Mouse (Mus musculus) embryonic facial prominence, embryonic 11.5 days (tissue): Measurements from ENCODE around the gene Ntrk2. TPM values are rescaled to one million over a fixed set of nuclear protein-coding genes. Genes with fewer than 3 reads are reported as not detected.

Experiments
- ATAC-seq: fragments of 200-750 bp; cut with Nextera tagmentation; replicated peaks from 2 replicates; pipeline ENCODE4 v1.8.0; 2017; ENCODE audit warnings: low read depth; ENCODE audit not compliant: insufficient number of reproducible peaks, low FRiP score, low TSS enrichment
- DNase-seq: peaks from one replicate; pipeline ENCODE4 v3.0.0-alpha.2; 2015; ENCODE audit warnings: low spot score
- H3K27ac ChIP-seq: fragments of 300-500 bp; sonication (generic); replicated peaks from 2 replicates; pipeline ENCODE4 v1.5.1; 2014; ENCODE audit warnings: mild to moderate bottlenecking, low read depth, low read length, control low read depth
- H3K27me3 ChIP-seq: fragments of 300-500 bp; sonication (generic); 2 replicates; pipeline ENCODE4 v1.6.1; 2014; ENCODE audit warnings: mild to moderate bottlenecking, low read length, moderate library complexity, mixed read lengths; ENCODE audit not compliant: control insufficient read depth, insufficient read depth
- H3K36me3 ChIP-seq: fragments of 300-500 bp; sonication (generic); replicated peaks from 2 replicates; pipeline ENCODE4 v1.6.1; 2014; ENCODE audit warnings: low read depth, mild to moderate bottlenecking, low read length, moderate library complexity, mixed read lengths; ENCODE audit not compliant: control insufficient read depth, insufficient read depth
- H3K4me1 ChIP-seq: fragments of 300-500 bp; sonication (generic); 2 replicates; pipeline ENCODE4 v1.6.1; 2014; ENCODE audit warnings: low read length, mixed read lengths; ENCODE audit not compliant: control insufficient read depth, insufficient read depth
- H3K4me2 ChIP-seq: fragments of 300-500 bp; sonication (generic); 2 replicates; pipeline ENCODE4 v1.6.1; 2014; ENCODE audit warnings: low read depth, mild to moderate bottlenecking, control low read depth, low read length, moderate library complexity
- H3K4me3 ChIP-seq: fragments of 300-500 bp; sonication (generic); 2 replicates; pipeline ENCODE4 v1.5.1; 2014; ENCODE audit warnings: low read depth, low read length, control low read depth
- H3K9ac ChIP-seq: fragments of 300-500 bp; sonication (generic); replicated peaks from 2 replicates; pipeline ENCODE4 v1.6.1; 2014; ENCODE audit warnings: mild to moderate bottlenecking, control low read depth, low read length
- H3K9me3 ChIP-seq: fragments of 300-500 bp; sonication (generic); replicated peaks from 2 replicates; pipeline ENCODE4 v1.6.1; 2016; ENCODE audit warnings: mild to moderate bottlenecking, low read length, inconsistent platforms, mixed read lengths; ENCODE audit not compliant: control insufficient read depth
- WGBS: fragments of 180-500 bp; shearing (Covaris S2); extraction: QIAGEN DNeasy Blood & Tissue Kit; methylation state at CpG from one replicate; pipeline ENCODE4 v1.1.7; 2014; 5-methylcytosine and 5-hydroxymethylcytosine counted together
- polyA plus RNA-seq: library from polyadenylated mRNA; unstranded; fragments of >200 nt; fragmentation: Nextera tagmentation; extraction: Ambion mirVana; gene quantifications from 2 replicates; pipeline ENCODE4 v1.2.1, GENCODE M21; 2014

Gene Ntrk2
- polyA plus RNA-seq, 1 experiment from 2014 or later, result 13.6 TPM

DNA sequence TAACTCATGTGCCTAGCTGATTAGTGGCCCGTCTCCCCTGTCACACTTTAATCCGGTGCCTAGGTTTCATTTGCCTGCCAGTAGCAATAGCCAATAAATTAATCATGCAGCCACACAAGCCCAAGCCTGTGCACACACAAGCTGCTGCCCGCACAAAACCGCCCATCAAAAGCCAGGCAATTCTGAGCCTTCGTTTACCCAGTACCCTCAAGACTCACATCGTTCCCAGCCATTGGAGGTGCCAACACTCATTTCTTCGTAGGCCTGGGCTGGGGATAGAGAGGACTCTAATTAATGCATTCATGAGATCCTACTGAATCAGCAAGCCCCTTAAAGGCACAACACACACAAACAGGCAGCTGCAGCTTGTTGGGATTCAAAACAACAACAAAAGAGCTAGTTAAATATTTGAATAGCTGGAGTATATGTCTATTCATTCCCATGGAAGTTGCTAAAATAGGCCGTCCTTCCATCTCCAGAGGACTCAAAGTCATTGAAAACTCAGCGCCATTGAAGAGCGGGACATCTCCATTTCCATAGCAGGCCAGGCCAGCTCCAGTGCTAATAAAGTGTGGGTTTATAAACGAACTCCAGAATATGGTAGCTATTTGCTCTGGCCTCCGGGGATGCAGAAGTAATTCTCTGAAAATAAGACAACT lies 158.5 kb downstream of the Ntrk2 start:
- 78% methylated on average over 12 of the region's 12 CpGs for WGBS
- H3K4me1 ChIP-seq, result no peaks in the 10 kb centered on the region
- no peak overlapping the region for H3K4me2 ChIP-seq
- no peak overlapping the region for H3K4me3 ChIP-seq
- H3K27me3 ChIP-seq, result no peaks in the 10 kb centered on the region
- ATAC-seq (no peak), DNase-seq (no peak)
- H3K9ac ChIP-seq, result no peak overlapping the region
- H3K27ac ChIP-seq, result no peak overlapping the region
- H3K36me3 ChIP-seq, result no peaks in the 10 kb centered on the region
- H3K9me3 ChIP-seq, result no peaks in the 10 kb centered on the region

DNA sequence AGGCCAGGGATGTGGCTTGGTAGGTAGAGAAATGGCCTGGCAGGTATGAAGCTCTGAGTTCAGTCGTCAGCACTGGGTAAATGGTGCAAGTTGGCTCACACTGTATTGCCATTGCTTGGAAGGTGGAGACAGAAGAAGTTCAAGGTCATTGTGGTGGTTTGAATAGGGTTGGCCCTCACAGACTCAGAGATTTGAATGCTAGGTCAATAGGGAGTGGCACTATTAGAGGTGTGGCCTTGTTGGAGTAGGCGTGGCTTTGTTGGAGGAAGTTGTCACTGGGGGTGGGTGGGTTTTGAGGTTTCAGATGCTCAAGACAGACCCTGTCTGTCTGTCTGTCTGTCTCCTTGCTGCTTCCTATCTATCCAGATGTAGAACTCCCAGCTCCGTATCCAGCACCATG lies 159.5 kb downstream of the Ntrk2 start:
- DNase-seq, result no peak

DNA sequence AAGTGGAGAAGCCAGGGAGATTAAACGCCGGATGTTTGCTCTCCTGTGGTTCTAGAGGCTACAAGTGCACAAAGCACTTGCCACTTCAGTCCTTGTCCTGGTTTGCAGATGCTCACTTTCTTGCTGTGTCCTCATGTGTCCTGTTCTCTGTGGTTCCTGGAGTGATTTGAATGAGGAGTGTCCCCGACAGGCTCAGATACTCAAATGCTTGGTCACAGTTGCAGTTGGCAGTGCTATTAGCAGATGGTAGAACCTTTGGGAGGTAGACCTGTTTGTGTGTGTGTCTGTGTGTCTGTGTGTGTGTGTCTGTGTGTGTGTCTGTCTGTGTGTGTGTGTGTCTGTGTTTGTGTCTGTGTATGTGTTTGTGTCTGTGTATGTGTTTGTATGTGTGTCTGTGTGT lies 160.1 kb downstream of the Ntrk2 start:
- WGBS, result 77% methylated on average over 3 of the region's 3 CpGs

More for the DNA sequence above, 159.5 kb downstream of the Ntrk2 start:
- H3K27ac ChIP-seq, result no peak overlapping the region
- no peak overlapping the region for H3K4me3 ChIP-seq
- no peaks in the 10 kb centered on the region for H3K9me3 ChIP-seq
- no peaks in the 10 kb centered on the region for H3K36me3 ChIP-seq
- H3K9ac ChIP-seq, result no peak overlapping the region
- H3K4me2 ChIP-seq, result no peak overlapping the region
- 92% methylated on average over 3 of the region's 3 CpGs for WGBS
- no peak for ATAC-seq
- H3K4me1 ChIP-seq, result no peaks in the 10 kb centered on the region
- no peaks in the 10 kb centered on the region for H3K27me3 ChIP-seq

DNA sequence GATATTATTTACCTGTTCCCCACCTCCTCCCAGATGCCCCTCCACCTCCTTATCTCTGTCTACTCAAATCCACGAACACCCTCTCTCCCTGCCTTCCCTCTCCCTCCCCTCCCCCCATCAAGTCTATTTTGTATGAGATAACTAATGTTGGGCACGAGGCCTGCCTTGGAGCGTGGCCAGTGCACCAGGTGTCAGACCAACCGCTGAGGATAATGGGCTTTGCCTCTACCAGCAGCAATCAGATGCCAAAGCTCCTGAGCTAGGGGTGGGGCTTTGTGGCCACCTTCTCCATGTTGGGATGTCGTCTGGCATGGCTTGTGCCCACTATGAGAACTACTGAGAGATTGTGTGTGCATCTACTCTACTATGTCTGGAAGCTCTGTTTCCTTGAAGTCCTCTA lies 161.8 kb downstream of the Ntrk2 start:
- no peaks in the 10 kb centered on the region for H3K27me3 ChIP-seq
- no peaks in the 10 kb centered on the region for H3K4me1 ChIP-seq
- ATAC-seq, result no peak
- H3K4me2 ChIP-seq, result no peak overlapping the region
- DNase-seq, result no peak
- WGBS, result 74% methylated on average over 5 of the region's 5 CpGs
- H3K9ac ChIP-seq, result no peak overlapping the region
- H3K4me3 ChIP-seq, result no peak overlapping the region
- no peaks in the 10 kb centered on the region for H3K9me3 ChIP-seq
- no peak overlapping the region for H3K27ac ChIP-seq
- H3K36me3 ChIP-seq, result no peaks in the 10 kb centered on the region

More for the DNA sequence above, 160.1 kb downstream of the Ntrk2 start:
- H3K4me3 ChIP-seq, result no peak overlapping the region
- H3K4me1 ChIP-seq, result no peaks in the 10 kb centered on the region
- H3K27ac ChIP-seq, result no peak overlapping the region
- DNase-seq (no peak), ATAC-seq (no peak)
- H3K4me2 ChIP-seq, result no peak overlapping the region
- no peaks in the 10 kb centered on the region for H3K9me3 ChIP-seq
- no peaks in the 10 kb centered on the region for H3K27me3 ChIP-seq
- H3K36me3 ChIP-seq, result no peaks in the 10 kb centered on the region
- no peak overlapping the region for H3K9ac ChIP-seq

DNA sequence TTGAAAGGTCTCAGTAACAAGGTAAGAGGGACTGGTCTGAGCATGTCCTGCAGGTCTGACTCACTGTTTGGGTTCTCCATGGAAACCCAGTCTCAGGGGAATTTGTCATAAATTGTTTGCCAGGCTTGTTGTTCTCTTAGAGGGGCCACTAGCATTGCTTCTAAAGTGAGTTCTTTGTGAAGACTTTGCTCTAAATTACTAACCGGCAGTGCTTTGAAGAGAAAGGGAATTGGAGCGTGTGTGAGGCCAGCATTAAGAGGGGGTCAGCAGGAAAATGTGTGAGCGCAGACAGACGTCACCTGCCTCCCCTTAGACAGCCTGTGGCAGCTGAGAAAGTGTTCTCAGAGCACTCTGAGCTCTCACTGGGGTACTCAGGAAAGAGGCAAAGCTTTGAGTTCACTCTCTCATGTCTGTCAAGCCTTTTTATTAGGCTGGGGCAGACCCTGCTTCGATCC lies 165.1 kb downstream of the Ntrk2 start:
- H3K36me3 ChIP-seq, result no peaks in the 10 kb centered on the region
- DNase-seq (peak; percentile 43), ATAC-seq (no peak)
- no peak overlapping the region for H3K4me3 ChIP-seq
- H3K9ac ChIP-seq, result no peak overlapping the region
- H3K27me3 ChIP-seq, result no peaks in the 10 kb centered on the region
- H3K9me3 ChIP-seq, result no peaks in the 10 kb centered on the region
- H3K27ac ChIP-seq, result no peak overlapping the region
- no peaks in the 10 kb centered on the region for H3K4me1 ChIP-seq
- no peak overlapping the region for H3K4me2 ChIP-seq
- WGBS, result 19% methylated on average over 5 of the region's 5 CpGs

DNA sequence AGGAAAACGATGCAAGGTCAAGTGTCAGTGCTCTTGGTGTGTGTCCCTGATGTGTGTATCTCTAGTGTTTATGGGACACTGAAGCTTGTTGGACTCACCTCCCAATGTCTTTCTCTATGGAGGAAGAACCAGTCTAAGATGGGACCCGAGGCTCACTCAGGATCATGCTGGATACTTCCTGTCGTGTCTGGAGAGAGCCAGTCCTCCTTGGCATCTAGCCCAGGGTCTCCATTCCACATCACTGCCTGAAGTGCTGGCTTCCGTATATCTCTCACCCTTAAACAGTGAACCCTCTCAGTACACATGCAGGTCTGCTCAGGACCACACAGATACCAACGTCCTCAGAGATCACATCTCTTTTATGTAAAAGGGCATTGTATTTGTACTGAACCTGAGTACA lies 166.1 kb downstream of the Ntrk2 start:
- WGBS, result 70% methylated on average over 5 of the region's 5 CpGs

DNA sequence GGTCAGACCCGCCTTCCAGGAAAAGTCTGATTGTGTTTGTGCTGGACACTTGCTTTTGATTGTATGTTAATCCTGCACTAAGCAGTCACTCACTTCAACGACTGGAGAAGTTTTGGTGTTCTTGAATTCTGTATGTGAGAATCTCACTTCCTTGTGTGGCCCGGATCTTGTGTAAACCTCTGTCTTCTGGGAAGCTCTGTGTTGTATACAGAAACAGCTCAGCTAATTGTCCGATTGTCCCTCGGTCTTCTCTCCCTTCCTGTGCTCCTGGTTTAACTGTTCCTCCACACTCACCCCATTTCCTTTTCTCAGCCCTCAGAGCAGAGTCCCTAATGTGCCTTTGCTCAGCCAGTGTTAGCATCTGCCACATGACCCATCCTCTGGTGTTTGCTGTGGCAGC lies 190.1 kb downstream of the Ntrk2 start:
- ATAC-seq, result no peak
- Histone ChIP-seq H3K4me3 (no peak overlapping the region), H3K27me3 (no peaks in the 10 kb centered on the region), H3K27ac (no peak overlapping the region), H3K36me3 (no peaks in the 10 kb centered on the region), H3K4me2 (no peak overlapping the region), H3K9me3 (no peaks in the 10 kb centered on the region), H3K9ac (no peak overlapping the region), H3K4me1 (no peaks in the 10 kb centered on the region)
- 81% methylated on average over 5 of the region's 5 CpGs for WGBS
- DNase-seq, result no peak

More for the DNA sequence above, 166.1 kb downstream of the Ntrk2 start:
- DNase-seq (no peak), ATAC-seq (no peak)
- H3K4me2 ChIP-seq, result no peak overlapping the region
- no peak overlapping the region for H3K9ac ChIP-seq
- no peaks in the 10 kb centered on the region for H3K4me1 ChIP-seq
- H3K9me3 ChIP-seq, result no peaks in the 10 kb centered on the region
- H3K4me3 ChIP-seq, result no peak overlapping the region
- H3K36me3 ChIP-seq, result no peaks in the 10 kb centered on the region
- H3K27me3 ChIP-seq, result no peaks in the 10 kb centered on the region
- no peak overlapping the region for H3K27ac ChIP-seq

DNA sequence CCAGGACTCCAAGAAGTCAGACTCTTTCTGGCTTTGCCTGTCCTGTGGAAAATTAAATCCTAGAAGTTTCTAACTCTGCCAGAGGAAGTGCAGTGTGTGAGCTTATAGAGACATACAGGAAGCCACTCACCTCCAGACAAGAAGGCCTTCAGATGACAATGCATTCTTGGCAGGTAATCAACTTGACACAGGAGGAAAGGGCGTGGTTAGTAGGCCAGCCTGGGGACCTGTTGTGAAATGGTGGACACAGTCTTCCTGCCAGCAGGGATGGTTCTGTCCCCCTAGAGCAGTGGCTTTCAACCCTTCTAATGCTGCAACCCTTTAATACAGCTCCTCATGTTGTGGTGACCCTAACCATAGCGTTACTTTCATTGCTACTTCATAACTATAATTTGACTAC lies 191.4 kb downstream of the Ntrk2 start:
- Histone ChIP-seq H3K4me1 (no peaks in the 10 kb centered on the region), H3K27ac (no peak overlapping the region), H3K27me3 (no peaks in the 10 kb centered on the region), H3K9me3 (no peaks in the 10 kb centered on the region), H3K4me2 (no peak overlapping the region), H3K36me3 (no peaks in the 10 kb centered on the region), H3K4me3 (no peak overlapping the region), H3K9ac (no peak overlapping the region)
- 95% methylated on average over 2 of the region's 2 CpGs for WGBS
- no peak for DNase-seq
- no peak for ATAC-seq
